Mouse (Mus musculus) heart, postnatal 36 days (tissue): ENCODE data around the gene Trp53i11. TPM values are rescaled to one million over a fixed set of nuclear protein-coding genes. Genes with fewer than 3 reads are reported as not detected.
A peak's percentile ranks its signal among the peaks of the same experiment; 100 is the strongest.

Experiments used
- DNase-seq, 2 experiments: peaks; one replicate each; pipeline ENCODE4 v3.0.0; 2021 to 2022
- intact Hi-C: fragments of 180-260 bp; cut with DNase I; formaldehyde crosslinking; loops from one replicate; pipeline ENCODE4 v1.15.1; 2025
- total RNA-seq, 2 experiments: library from RNA; stranded (reverse); gene quantifications; 2 replicates each; pipeline ENCODE4 v1.2.3; 2021

Gene Trp53i11
- total RNA-seq, 2 experiments from 2014 or later, result 32.8 to 43.4 TPM

DNA sequence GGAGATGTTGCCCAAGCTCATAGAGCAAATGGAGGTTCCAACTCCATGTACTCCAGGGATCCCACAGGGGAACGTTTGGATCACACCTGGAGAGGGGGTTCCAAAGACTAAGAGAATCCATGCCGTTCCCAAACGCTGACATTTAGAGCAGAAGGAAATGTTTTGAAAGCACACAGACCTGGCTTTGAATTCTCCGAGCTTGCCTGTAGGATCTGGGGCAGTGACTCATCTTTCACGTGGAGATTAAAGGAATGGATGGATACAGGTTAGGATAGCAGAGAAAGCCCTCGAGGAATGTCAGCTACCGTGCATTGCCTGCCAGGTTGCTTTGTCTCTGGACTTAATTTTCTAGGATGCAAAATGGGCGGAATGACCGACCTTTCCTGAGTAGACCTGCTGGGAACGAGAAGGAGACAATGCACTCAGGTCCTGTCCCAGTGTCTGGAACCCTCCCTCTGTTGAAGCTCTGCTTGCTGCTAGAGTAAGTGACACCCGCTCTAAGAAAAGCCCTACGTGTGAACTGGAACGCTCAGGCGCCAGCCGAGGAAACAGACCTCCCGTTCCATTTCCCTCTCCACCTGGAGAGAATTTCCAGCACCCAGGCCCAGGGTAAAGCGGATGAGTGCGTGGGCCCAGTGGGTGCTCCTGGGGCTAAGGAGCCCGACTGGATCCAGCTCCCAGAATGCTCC, 17.0 kb upstream of the Trp53i11 start:
- DNase-seq, result no peak
- intact Hi-C loops, result no loop called here

DNA sequence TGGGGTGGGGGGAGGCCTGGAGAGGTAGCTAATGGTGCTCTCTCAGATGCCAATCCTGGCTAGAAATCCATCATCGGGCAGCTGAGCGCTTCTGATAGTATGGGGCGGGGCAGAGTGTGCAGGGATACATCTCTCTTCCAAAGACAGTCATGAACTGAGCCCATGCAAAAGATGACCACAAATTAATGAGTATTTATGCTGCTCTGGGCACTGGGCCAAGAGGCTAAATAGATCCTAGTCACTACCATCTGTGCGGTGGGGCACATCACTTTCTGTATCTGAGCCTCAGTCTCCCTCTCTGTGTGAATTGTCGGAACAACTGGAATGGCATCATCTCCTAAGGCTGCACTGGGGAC, 16.5 kb upstream of the Trp53i11 start:
- intact Hi-C loops, result no loop called here

DNA sequence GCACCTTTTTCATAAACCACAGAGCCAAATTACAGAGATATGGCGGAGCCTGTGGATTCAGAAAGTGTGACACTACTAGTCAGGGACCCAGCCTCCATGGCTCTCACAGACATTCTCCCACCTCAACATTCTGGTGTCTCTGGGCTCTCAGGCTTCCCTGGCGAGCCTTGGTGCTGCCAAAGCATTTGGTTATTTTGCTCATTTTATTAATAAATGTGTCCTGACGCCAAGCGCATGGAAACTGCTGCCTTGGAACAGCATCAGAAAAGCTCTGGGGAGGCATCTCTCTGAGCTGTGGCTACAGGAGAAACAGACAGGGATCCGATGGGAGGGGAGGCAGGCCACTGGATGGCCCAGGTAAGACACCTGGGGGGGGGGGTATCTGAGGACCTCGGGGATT, 15.4 kb upstream of the Trp53i11 start:
- no peak for DNase-seq
- intact Hi-C loops, result no loop called here

More for the DNA sequence above, 16.5 kb upstream of the Trp53i11 start:
- DNase-seq, result no peak

DNA sequence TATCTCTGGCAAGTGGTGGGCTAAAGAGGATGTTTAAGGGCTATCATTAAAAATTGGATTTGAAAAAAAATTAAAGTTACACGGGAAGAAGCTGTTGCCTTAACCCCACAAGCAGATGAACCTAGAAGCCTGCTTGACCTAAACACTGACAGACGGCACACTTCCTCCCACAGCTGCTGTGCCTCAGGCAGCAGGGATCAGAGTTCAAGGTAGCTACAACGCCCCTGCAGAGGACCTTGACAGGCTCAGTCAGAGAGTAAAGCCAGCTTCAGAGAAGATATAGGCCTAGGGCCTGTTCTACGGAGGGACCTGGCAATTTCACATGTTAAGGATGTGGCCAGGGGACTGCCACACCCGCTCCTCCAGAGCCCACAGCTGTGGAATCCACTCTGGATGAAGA, 14.9 kb upstream of the Trp53i11 start:
- no peak for DNase-seq
- intact Hi-C loops, result no loop called here

- intact Hi-C loops, result no loop called here
- DNase-seq, result no peak
Observed at GRCm38 (mm10) chr2:93174159-93174558, 13.2 kb upstream of the Trp53i11 start.

GRCm38 (mm10) chr2:93175278-93175677, 12.1 kb upstream of the Trp53i11 start:
- intact Hi-C loops, result no loop called here
- DNase-seq, result no peak

- no peak for DNase-seq
- intact Hi-C loops, result no loop called here
Observed at GRCm38 (mm10) chr2:93175721-93176120, 11.6 kb upstream of the Trp53i11 start.

DNA sequence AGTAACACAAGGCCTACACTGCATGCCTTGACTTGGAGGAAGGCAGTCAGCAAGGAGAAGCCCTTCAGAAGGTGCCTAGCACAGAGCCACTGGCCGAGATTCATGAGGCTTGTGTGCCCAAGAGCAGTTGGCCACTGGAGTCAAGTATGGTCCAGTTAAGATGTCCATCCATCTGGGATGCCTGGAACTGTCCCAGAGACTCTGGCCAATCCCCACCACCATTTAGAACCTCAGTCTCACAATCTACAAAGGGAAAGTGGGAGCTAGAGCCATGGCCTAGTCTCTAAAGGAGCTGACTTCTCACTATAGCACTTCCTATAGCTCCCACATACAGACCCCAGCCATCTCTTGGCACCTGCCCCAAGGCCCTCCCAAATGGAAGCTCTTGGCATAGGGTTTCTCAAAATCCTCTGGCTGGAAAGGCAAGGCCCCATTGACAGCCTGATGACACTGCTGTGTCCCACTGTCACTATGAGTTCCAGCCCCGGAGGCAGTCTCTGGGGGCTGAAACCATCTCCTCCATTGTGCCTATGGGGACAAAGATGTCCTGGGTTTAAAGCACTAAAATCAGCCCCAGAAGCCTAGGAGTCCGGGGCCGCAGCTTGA, 11.1 kb upstream of the Trp53i11 start:
- intact Hi-C loops, result no loop called here
- DNase-seq, result no peak

GRCm38 (mm10) chr2:93176871-93177667, 10.3 kb upstream of the Trp53i11 start:
- DNase-seq, result no peak
- intact Hi-C loops, result no loop called here

- intact Hi-C loops, result no loop called here
- DNase-seq, result no peak
Observed at GRCm38 (mm10) chr2:93177668-93178312, 9.6 kb upstream of the Trp53i11 start.

GRCm38 (mm10) chr2:93178313-93178677, 9.1 kb upstream of the Trp53i11 start:
- no peak for DNase-seq
- intact Hi-C loops, result no loop called here

- intact Hi-C loops, result no loop called here
- no peak for DNase-seq
Observed at GRCm38 (mm10) chr2:93179603-93180002, 7.7 kb upstream of the Trp53i11 start.

GRCm38 (mm10) chr2:93180077-93180844, 7.1 kb upstream of the Trp53i11 start:
- peak; percentile 54 to 60 for DNase-seq
- intact Hi-C loops, result no loop called here

- DNase-seq, result no peak
- intact Hi-C loops, result no loop called here
Observed at GRCm38 (mm10) chr2:93182859-93183258, 4.5 kb upstream of the Trp53i11 start.

DNA sequence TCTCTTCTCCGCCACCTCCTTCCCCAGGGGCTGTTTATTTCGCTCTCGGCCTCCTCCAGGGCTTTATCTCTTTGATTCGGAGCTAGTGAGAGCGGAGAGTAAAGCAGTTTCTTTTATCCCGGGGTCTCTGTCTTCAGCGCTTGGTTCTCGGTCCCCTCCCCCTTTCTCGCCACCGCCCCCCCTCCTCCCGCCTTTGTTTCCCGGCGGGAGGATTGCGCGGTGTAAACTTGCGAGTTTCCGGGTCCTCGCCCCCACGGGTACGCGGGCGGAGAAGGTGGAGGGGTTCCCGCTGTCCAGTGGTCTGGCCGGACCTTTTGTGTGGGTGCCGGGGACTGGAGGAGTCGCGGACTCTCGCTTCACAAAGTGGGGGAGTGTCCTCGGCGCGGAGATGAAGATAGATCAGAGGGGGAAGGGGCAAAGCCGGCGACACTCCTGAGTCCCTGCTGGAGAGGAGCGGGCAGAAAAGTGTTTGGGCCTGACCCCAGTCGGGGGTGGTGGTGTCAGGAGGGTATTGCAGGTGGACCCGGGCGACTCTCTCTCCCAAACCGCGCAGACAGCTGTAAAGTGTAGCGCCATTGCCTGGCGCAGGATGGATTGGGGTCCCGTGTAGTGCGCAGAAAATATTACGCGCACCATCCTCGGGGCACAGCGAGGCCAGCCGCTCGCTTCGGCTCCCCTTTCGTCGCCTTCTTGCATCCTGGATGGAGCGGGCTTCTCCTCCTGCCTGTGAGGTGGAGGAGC, 842 bp downstream of the Trp53i11 start:
- intact Hi-C loops, result loop anchor here (2.0 kb wide), 2 partner anchors 45 to 117 kb away; no protein-coding TSS in a partner anchor
- DNase-seq, result peak; percentile 33 to 42

- intact Hi-C loops, result loop anchor here (2.0 kb wide), 2 partner anchors 46 to 118 kb away; no protein-coding TSS in a partner anchor
- peak; percentile 49 to 51 for DNase-seq
Observed at GRCm38 (mm10) chr2:93188761-93189458, 1.6 kb downstream of the Trp53i11 start.

DNA sequence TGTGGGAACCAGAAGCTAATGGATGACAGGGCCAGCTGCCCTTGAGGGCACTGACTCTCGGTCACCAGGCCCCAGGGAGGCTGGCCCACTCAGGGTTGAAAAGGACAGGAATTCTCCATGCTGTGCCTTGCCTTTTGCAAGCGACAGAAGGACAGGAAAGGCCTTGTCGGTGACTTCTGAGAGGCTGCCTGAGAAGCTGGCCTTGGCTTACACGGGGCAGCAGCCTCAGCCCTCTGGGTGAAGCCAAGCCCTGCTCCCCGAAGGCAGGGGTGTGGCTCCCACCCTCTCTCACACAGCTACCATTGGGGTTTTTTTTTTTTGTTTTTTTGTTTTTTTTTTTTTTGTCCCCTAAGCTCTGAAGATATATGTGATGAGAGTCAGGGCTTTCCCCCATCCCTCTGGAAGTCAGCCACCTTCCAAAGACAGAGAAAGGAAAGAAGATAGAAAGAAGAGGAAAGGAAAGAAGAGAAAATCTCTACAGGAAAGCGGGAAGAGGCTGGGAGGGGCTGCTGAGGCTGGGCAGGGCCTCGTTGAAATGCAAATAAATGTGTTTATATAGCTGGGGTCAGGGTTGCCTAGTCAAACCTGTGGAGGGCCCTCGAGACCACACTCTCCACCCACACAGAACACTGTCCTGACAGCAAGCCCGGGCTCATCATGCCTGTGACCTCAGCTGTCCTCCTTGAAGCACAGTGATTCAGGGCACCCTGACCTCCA, 3.6 kb downstream of the Trp53i11 start:
- intact Hi-C loops, result no loop called here
- no peak for DNase-seq

GRCm38 (mm10) chr2:93191488-93192181, 4.3 kb downstream of the Trp53i11 start:
- DNase-seq, result no peak
- intact Hi-C loops, result no loop called here
